Mouse (Mus musculus) layer of hippocampus, adult 11-12 months (tissue): Measurements from ENCODE around the gene Derl3.
"Not testable (repeated sequence)": the region's sequence is repeated elsewhere in the genome, so short reads cannot be mapped to it uniquely, and the experiment has no call there.

Experiments
- DNase-seq: peaks from one replicate; pipeline ENCODE4 v3.0.0; 2022; ENCODE audit warnings: low spot score

Derl3 gene

GRCm38 (mm10) chr10:75872915-75873542, 20.2 kb upstream of the Derl3 start:
- peak; percentile 91 for DNase-seq

- DNase-seq = no peak
Observed at GRCm38 (mm10) chr10:75873543-75874170, 19.6 kb upstream of the Derl3 start.

DNA sequence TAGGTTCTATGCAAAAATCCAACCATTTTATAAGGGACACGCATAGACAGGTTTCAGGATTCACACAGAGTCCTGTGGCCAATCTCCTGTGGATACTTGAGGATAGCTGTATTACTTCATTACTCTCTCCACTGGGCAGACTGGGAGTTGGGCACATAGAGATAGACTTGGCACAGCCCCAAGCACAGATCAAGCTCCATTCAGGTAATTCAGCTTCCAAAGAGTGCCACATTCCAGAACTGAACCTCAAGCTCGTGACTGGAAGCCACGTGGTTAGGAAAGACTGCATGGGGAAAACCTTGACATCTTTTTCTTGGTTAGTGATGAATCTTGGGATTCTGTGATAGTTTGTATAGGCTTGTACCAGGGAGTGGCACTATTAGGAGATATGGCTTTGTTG, 14.4 kb upstream of the Derl3 start:
- DNase-seq = no peak

DNA sequence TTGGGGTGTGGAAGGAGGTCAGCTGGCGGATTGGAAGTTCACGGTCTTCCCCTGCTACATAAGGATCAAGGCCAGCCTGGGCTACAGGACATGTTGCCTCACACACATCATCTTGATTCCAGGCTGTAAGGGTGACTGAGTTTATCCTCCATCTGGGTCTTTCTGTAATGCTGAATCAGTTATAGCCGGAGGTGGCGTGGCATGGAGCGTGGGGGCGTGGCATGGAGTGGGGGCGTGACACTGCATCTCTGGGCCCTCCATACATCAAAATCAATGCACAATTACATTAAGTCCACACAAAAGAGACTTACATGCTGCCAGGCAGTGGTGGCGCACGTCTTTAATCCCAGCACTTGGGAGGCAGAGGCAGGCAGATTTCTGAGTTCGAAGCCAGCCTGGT, 12.9 kb upstream of the Derl3 start:
- DNase-seq = no peak

GRCm38 (mm10) chr10:75880771-75881577, 12.2 kb upstream of the Derl3 start:
- DNase-seq = no peak

DNA sequence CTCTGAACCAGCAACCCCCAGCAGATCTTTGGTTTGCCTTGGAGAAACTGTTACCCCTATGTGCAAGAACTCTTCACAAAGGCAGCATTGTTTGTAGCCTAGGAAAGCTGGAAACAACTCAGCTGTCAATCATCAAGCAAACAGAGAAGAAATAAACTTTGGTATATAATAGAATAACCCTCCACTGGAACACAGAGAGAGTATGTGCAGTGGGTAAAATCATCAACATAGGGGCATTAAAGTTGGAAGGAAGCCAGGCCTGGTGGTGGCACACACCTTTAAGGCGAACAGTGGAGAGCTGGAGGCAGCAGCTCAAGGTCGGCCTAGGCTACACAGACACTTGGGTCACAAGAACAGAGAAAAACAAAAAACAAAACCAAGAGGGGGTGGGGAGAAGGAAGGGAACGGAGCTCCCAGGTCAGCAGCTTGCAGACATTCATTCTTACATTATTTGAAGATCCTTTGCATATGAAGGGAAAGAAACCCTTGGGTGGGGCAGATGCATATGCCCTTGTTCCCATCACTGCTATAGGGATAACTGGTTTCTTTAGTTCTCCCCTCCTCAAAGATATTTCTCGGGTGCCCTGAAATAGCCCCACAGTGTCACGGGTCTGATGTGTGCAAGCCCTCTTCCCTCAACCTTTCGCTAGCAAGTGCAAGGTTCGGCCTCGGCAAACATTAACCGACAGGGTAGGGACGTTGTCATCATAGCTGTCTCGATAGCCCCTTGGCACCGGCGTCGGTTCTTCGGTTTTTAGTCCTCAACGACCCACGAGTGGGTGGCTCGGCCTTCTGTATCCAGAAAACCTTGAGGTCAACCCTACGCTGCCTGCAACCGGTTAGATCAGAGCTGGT, 11.4 kb upstream of the Derl3 start:
- DNase-seq = no peak

DNA sequence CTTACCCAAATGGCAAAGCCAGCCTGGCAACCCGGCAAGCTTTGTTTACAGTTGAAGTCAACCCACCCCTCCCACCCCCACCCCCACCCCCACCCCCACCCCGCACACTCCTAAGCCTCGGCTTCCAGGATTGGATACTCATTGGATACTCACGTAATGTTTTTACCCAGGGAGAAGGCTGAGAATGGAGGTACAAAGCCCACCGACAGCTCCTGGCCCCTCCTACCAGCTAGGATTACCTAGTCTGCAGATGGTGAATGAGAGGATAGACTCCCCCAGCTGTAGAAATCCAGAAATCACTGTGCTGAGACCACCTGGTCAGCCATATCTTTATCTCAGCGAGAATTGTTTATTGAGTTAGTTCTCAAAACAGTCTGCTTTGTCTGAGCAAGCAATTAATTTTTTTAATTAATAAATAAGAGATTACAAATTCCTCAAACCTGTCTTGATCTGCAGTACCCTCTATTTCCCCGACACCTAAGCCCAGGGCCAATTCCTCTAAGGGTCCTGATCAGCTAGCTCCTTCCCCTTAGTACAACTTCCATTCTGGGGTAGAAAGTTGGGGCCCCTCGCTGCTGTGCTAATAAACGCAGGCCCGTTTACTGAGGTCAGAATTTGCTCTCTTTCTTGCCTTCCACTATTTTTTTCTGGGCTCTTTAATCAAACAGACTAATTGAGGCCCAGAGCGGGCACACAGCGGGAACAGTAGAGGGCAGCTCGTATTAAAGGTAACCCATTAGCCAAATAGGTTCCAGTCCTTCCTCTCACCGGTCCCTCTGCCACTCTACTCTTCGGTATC, 10.6 kb upstream of the Derl3 start:
- DNase-seq = no peak

GRCm38 (mm10) chr10:75883232-75883552, 10.0 kb upstream of the Derl3 start:
- DNase-seq = peak; percentile 84

DNA sequence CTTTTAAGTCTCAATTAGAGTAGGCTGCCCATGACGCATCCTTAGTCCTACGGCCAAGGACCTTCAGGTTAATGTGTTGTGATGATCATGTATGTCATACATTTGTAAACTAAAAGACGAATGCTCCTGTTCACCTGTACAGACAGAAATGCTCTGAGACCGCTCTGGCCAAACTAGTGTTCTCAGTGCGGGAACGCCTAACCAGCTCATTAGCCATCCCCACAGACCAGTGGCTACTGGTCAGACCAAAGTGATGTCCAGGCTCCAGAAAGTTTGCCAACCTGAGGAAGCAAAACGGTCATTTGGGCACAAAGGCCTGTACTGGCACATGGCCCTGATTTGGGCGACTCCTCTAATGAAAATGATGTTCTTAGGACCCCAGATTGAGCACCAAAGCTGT, 8.5 kb upstream of the Derl3 start:
- no peak for DNase-seq

DNA sequence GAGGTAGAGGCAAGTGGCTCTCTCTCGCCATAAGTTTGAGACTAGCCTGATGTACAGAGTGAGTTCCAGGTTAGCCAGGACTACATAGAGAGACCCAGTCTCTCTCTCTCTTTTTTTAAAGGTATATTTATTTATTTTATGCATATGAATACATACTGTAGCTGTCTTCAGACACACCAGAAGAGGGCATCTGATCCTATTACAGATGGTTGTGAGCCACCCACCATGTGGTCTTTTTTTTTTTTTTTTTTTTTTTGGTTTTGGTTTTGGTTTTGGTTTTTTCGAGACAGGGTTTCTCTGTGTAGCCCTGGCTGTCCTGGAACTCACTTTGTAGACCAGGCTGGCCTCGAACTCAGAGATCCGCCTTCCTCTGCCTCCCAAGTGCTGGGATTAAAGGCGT, 5.7 kb upstream of the Derl3 start:
- not testable (repeated sequence) for DNase-seq

- DNase-seq = no peak
Observed at GRCm38 (mm10) chr10:75889406-75890153, 3.6 kb upstream of the Derl3 start.

- no peak for DNase-seq
Observed at GRCm38 (mm10) chr10:75894601-75895000, 1.4 kb downstream of the Derl3 start.

DNA sequence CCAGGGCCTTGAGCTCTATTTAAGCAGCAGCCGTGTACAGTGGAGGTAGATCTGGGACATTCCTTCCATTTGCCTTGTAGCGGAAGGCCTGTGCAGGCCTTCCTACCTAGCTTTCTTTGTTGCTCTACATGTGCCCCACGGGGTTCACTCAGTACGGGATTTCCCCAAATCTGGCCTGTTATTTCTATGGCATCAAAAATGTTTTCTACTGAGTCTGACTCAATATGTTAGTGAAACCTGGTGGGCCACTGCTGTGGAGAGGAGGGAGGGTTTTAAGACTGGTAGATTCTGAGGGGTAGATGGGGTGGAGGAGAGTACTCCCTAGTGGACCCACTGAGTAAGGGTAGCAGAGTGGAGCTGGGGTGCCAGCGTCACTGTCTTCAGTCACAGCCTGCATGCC, 2.5 kb downstream of the Derl3 start:
- DNase-seq = no peak

GRCm38 (mm10) chr10:75896208-75896607, 3.0 kb downstream of the Derl3 start:
- DNase-seq = peak; percentile 39

DNA sequence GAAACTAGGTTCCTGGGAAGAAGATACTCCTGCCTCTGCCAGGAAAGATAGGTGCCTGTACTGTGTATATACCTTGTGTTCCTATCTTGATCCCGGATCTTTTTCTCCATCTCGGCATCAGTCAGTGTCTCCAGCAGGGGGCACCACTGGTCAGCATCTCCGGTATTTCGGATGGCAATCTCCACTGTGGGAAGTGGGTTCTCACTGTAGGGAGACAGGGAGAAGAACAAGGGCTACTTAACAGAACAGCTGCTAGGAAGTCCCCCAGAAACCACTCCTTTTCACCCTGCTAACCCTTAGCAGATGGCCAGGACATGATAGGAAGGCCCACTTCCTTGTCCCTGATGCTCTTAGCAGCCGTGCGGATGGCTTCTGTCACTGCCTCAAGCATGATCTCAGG, 4.2 kb downstream of the Derl3 start:
- peak; percentile 77 for DNase-seq

GRCm38 (mm10) chr10:75898039-75898564, 4.9 kb downstream of the Derl3 start:
- DNase-seq = no peak

DNA sequence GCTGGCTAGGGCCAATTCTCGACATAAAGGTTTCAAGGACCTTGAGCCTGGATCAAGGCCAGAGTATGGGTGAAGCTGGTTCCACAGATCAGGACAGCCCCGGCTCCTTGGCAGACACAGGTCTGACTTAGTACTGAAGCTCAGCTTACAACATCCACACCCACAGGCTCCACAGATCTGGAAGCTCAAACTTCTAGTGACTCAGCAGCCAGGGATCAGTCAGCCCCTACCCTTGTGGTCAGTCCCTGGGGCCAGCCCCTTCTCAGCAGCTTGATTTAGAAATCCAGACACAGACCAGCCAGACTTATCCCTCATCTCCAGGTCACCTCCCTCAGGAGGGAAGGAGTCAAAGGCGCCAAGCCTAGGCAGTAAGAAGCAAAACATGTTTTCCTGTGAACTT, 5.6 kb downstream of the Derl3 start:
- DNase-seq = no peak

DNA sequence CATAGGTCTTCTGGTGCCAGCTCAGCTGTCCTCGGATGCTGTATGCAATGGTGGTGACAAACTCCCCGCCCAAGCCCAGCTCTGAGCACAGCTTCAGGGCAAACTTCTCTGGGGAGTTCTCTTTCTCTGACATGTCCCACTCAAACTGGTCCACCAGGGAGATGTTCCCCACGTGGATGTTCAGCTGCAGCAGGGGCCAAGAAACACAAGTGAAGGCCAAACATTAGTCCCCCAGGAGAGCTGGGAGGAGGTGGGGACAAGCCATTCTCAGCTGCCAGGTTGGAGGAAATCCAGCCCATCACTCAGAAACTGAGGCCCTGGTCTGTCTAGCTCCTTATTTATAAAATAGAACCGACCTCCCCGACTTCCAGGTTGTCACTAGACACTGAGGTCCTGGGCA, 11.2 kb downstream of the Derl3 start:
- DNase-seq = no peak

DNA sequence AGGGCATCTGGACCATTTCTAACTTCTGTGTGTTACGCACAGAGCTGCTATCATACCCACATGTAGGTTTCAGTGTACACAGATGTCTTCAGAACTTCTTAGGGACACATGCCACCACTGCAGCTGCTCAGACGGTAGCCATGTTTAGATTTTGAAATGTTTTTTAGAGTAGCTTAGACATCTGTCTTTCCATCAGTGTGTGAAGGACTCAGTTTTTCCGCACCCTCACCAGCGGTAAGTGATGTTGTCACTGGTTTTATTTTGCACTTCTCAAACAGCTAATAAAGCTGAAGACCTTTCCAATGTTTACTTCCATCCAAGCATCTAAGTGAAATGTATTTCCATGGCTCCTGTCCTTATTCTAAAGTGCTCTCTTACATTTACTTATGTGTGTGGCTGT, 13.7 kb downstream of the Derl3 start:
- DNase-seq = no peak

DNA sequence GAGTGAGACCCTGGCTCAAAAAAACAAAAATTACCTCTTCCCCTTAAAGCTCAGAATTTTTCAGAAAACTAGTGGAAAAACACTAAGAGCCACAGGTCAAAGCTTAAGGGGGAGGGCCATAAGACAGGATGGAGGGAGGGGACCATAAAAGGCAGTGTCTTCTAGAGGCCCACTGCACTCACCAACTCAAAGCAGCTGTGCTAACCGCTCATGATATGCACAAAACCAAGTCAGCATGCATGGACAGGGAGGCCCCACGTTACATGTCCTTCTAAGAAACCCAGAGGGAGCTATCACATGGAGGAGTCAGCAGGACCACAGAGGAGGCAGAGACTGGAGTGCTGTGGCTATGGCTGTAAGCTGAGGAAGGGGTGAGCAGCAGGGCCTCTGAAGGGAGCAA, 17.5 kb downstream of the Derl3 start:
- no peak for DNase-seq
